Mouse (Mus musculus) bone marrow, adult 2 months (tissue): ENCODE measurements at regions not wholly inside any gene's neighbourhood (a gene's known extent, or its start where the extent isn't known, plus 50 kb on each side); places are given as distances from the start of the nearest gene placed in this dataset.

Source experiments
- H3K27ac ChIP-seq: fragments of 200-500 bp; 2 replicates; pipeline ENCODE4 v1.5.1; 2012; ENCODE audit warnings: low read depth, mild to moderate bottlenecking, control low read depth, inconsistent platforms, low read length; ENCODE audit not compliant: control insufficient read depth, poor library complexity, insufficient read depth
- H3K4me1 ChIP-seq: fragments of 200-500 bp; 2 replicates; pipeline ENCODE4 v1.6.1; 2011; ENCODE audit warnings: low read length; ENCODE audit not compliant: control insufficient read depth, insufficient read depth
- H3K4me3 ChIP-seq: fragments of 200-500 bp; replicated peaks from 2 replicates; pipeline ENCODE3; 2011; ENCODE audit warnings: mild to moderate bottlenecking, low read depth, low read length, control low read depth; ENCODE audit not compliant: control insufficient read depth
- CTCF ChIP-seq: fragments of 200-500 bp; IDR thresholded peaks from 2 replicates; pipeline ENCODE4 v1.5.1; 2011; ENCODE audit warnings: low read length, control low read depth; ENCODE audit not compliant: control insufficient read depth, insufficient read depth
- POLR2A ChIP-seq: fragments of 200-500 bp; IDR thresholded peaks from 2 replicates; pipeline ENCODE4 v1.6.1; 2011; ENCODE audit warnings: low read depth, mild to moderate bottlenecking, control low read depth, low read length, borderline replicate concordance; ENCODE audit not compliant: control insufficient read depth
- WGBS: fragments of 180-500 bp; shearing (Covaris S2); methylation state at CpG from one replicate; pipeline ENCODE4 v1.1.7; 2018; 5-methylcytosine and 5-hydroxymethylcytosine counted together

- no peak overlapping the region for H3K4me3 ChIP-seq
- TF ChIP-seq CTCF (peak; percentile 90), POLR2A (no peak)
- 17% methylated on average over 8 of the region's 8 CpGs for WGBS
- H3K4me1 ChIP-seq = peaks cover 4% of the 10 kb centered on the region
- no peak overlapping the region for H3K27ac ChIP-seq
These were observed 76.8 kb upstream of the Mki67 start for GRCm38 (mm10) chr7:135792918-135793317.

DNA sequence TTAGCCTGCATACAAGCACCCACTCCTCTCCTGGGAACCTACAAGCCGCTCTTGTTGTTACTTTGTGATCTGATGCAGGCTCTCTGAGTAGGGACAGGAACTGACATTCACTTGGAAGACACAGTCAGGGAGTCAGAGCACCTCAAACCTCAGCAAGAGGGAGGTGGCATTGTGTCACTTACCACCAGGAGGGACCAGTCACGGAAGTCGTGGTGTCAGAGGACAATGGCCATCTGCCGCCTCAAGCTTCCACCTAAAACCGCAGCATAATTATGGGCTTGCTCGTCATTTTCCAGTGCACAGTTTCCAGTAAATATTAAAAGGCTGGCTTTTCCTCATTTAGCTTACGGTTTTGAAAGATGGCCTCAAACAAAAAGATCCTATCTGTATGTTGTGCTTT, 78.1 kb upstream of the Mki67 start:
- WGBS = 52% methylated on average over 7 of the region's 7 CpGs
- no peak overlapping the region for H3K27ac ChIP-seq
- peaks cover 4% of the 10 kb centered on the region for H3K4me1 ChIP-seq

GRCm38 (mm10) chr7:135794679-135795078, 78.5 kb upstream of the Mki67 start:
- H3K27ac ChIP-seq = no peak overlapping the region
- TF ChIP-seq POLR2A (no peak), CTCF (no peak)
- 74% methylated on average over 2 of the region's 2 CpGs for WGBS

More for the DNA sequence above, 78.1 kb upstream of the Mki67 start:
- no peak overlapping the region for H3K4me3 ChIP-seq
- no peak for TF ChIP-seq CTCF
- TF ChIP-seq POLR2A = no peak

DNA sequence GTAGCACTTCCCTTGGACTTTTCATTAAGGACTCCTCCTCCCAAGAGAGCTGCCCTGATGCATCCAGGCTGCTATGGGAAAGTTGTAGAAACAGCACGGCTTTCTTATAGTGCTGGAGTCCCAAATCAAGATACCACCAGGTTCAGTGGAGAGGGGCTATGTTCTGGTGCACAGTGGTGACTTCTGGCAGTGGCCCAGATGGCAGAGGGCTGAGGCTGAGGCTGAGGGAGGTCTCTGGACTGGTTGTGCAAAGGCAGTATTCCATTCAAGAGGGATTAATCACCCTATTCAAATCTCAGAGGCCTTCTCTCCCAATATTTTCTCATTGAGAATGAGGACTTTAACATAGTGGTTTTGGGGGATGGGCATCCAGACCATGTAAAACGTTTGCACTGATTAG, 82.3 kb upstream of the Mki67 start:
- Histone ChIP-seq H3K4me1 (no peaks in the 10 kb centered on the region), H3K4me3 (no peak overlapping the region), H3K27ac (no peak overlapping the region)
- WGBS = 59% methylated on average over 2 of the region's 2 CpGs
- TF ChIP-seq POLR2A (no peak), CTCF (no peak)

More at GRCm38 (mm10) chr7:135794679-135795078, 78.5 kb upstream of the Mki67 start:
- peaks cover 4% of the 10 kb centered on the region for H3K4me1 ChIP-seq
- H3K4me3 ChIP-seq = no peak overlapping the region

GRCm38 (mm10) chr7:135802598-135803121, 86.5 kb upstream of the Mki67 start:
- Histone ChIP-seq H3K4me1 (peaks cover 5% of the 10 kb centered on the region), H3K27ac (no peak overlapping the region), H3K4me3 (no peak overlapping the region)
- no peak for TF ChIP-seq POLR2A
- 82% methylated on average over 15 of the region's 15 CpGs for WGBS

- Histone ChIP-seq H3K4me1 (peaks cover 5% of the 10 kb centered on the region), H3K27ac (no peak overlapping the region), H3K4me3 (no peak overlapping the region)
- TF ChIP-seq CTCF (no peak), POLR2A (no peak)
- 6% methylated on average over 7 of the region's 7 CpGs for WGBS
These were observed 88.6 kb upstream of the Mki67 start for GRCm38 (mm10) chr7:135804730-135805129.

GRCm38 (mm10) chr7:135806139-135806538, 90.0 kb upstream of the Mki67 start:
- peak overlapping the region; percentile 45 for H3K27ac ChIP-seq
- peaks cover 5% of the 10 kb centered on the region for H3K4me1 ChIP-seq
- no peak for TF ChIP-seq POLR2A
- no peak for TF ChIP-seq CTCF
- WGBS = 72% methylated on average over 8 of the region's 8 CpGs
- no peak overlapping the region for H3K4me3 ChIP-seq

GRCm38 (mm10) chr7:135806673-135807072, 90.5 kb upstream of the Mki67 start:
- 52% methylated on average over 7 of the region's 7 CpGs for WGBS
- H3K27ac ChIP-seq = peak overlapping the region; percentile 67; the same call in 1 of the 2 replicates
- peaks cover 5% of the 10 kb centered on the region for H3K4me1 ChIP-seq
- H3K4me3 ChIP-seq = peak overlapping the region; percentile 56
- TF ChIP-seq POLR2A (no peak), CTCF (no peak)

GRCm38 (mm10) chr7:135809167-135809566, 93.0 kb upstream of the Mki67 start:
- WGBS = 5% methylated on average over 10 of the region's 10 CpGs
- no peak for TF ChIP-seq CTCF
- no peak for TF ChIP-seq POLR2A
- Histone ChIP-seq H3K4me3 (no peak overlapping the region), H3K4me1 (peaks cover 5% of the 10 kb centered on the region), H3K27ac (peak overlapping the region; percentile 5; the same call in 1 of the 2 replicates)
